Mouse (Mus musculus) lung, embryonic 14.5 days (tissue): Measurements from ENCODE around the gene Rccd1. TPM values are rescaled to one million over a fixed set of nuclear protein-coding genes. Genes with fewer than 3 reads are reported as not detected.
"Not testable (repeated sequence)": the region's sequence is repeated elsewhere in the genome, so short reads cannot be mapped to it uniquely, and the experiment has no call there.

Experiments used
- ATAC-seq: fragments of 200-750 bp; cut with Nextera tagmentation; 2 replicates; pipeline ENCODE4 v1.8.0; 2017; ENCODE audit warnings: mild to moderate bottlenecking, moderate TSS enrichment, moderate library complexity; ENCODE audit not compliant: insufficient read depth
- DNase-seq: peaks from one replicate; pipeline ENCODE4 v3.0.0-alpha.2; 2015
- H3K27ac ChIP-seq: fragments of 300-500 bp; sonication (generic); 2 replicates; pipeline ENCODE4 v1.5.1; 2014; ENCODE audit warnings: low read depth, mild to moderate bottlenecking, moderate library complexity
- H3K27me3 ChIP-seq: fragments of 300-500 bp; sonication (generic); 2 replicates; pipeline ENCODE4 v1.6.1; 2014; ENCODE audit warnings: low read length, control low read depth; ENCODE audit not compliant: insufficient read depth
- H3K36me3 ChIP-seq: fragments of 300-500 bp; sonication (generic); 2 replicates; pipeline ENCODE4 v1.6.1; 2014; ENCODE audit warnings: control low read depth; ENCODE audit not compliant: insufficient read depth
- H3K4me1 ChIP-seq: fragments of 300-500 bp; sonication (generic); 2 replicates; pipeline ENCODE4 v1.6.1; 2014; ENCODE audit warnings: antibody characterized with exemption, control low read depth; ENCODE audit not compliant: insufficient read depth
- H3K4me2 ChIP-seq: fragments of 300-500 bp; sonication (generic); 2 replicates; pipeline ENCODE4 v1.6.1; 2014; ENCODE audit warnings: mild to moderate bottlenecking
- H3K4me3 ChIP-seq: fragments of 300-500 bp; sonication (generic); 2 replicates; pipeline ENCODE4 v1.5.1; 2014; ENCODE audit warnings: low read depth, low read length
- H3K9ac ChIP-seq: fragments of 300-500 bp; sonication (generic); 2 replicates; pipeline ENCODE4 v1.6.1; 2014
- H3K9me3 ChIP-seq: fragments of 300-500 bp; sonication (generic); 2 replicates; pipeline ENCODE4 v1.6.1; 2016; ENCODE audit warnings: low read depth, low read length, control low read depth
- CTCF ChIP-seq: IDR thresholded peaks from 2 replicates; pipeline ENCODE4 v1.5.1; 2016; ENCODE audit warnings: antibody characterized with exemption, low read depth
- WGBS: fragments of 180-500 bp; shearing (Covaris S2); extraction: QIAGEN DNeasy Blood & Tissue Kit; methylation state at CpG from one replicate; pipeline ENCODE4 v1.1.7; 2014; 5-methylcytosine and 5-hydroxymethylcytosine counted together
- polyA plus RNA-seq: library from polyadenylated mRNA; unstranded; fragments of >200 nt; fragmentation: Nextera tagmentation; extraction: Ambion mirVana; gene quantifications from 2 replicates; pipeline ENCODE4 v1.2.1, GENCODE M21; 2014

Rccd1 gene
- polyA plus RNA-seq, 1 experiment from 2014 or later = 11.0 TPM

DNA sequence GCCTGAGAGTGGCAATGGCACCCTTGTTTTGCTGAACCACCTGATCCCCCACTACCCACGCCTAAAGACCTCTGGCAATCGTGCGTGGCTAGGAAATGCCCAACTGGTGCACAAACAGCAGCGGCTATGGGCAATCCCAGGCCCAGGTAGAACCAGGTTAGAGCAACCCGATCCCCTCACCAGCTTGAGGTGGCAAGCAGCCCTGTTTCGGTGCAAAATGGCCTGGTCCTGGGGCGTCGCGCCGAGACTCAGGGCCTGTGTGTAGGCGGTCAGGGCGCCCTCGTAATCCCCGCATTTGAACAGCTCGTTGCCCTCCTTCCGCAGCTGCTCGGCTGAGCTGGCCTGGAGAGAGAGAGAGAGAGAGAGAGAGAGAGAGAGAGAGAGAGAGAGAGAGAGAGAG, 15.1 kb upstream of the Rccd1 start:
- Histone ChIP-seq H3K27ac (no peak overlapping the region), H3K27me3 (no peaks in the 10 kb centered on the region), H3K4me1 (0 out of 2 replicates have a peak, but pooled peaks cover 13% of the 10 kb centered on the region), H3K36me3 (peaks cover 34% of the 10 kb centered on the region), H3K4me3 (peak overlapping the region; percentile 62), H3K4me2 (peak overlapping the region; percentile 86), H3K9ac (peak overlapping the region; percentile 68), H3K9me3 (no peaks in the 10 kb centered on the region)
- 6% methylated on average over 17 of the region's 17 CpGs for WGBS
- ATAC-seq (no peak), DNase-seq (peak; percentile 59)
- no peak for TF ChIP-seq CTCF

- peaks cover 59% of the 10 kb centered on the region for H3K36me3 ChIP-seq
- no peak for TF ChIP-seq CTCF
- ATAC-seq = no peak
- H3K9me3 ChIP-seq = no peaks in the 10 kb centered on the region
- no peak overlapping the region for H3K4me2 ChIP-seq
- H3K27me3 ChIP-seq = no peaks in the 10 kb centered on the region
- H3K9ac ChIP-seq = no peak overlapping the region
- no peak overlapping the region for H3K27ac ChIP-seq
- H3K4me3 ChIP-seq = no peak overlapping the region
- 0 out of 2 replicates have a peak, but pooled peaks cover 10% of the 10 kb centered on the region for H3K4me1 ChIP-seq
- no peak for DNase-seq
- WGBS = 87% methylated on average over 3 of the region's 3 CpGs
Measured at GRCm38 (mm10) chr7:80336932-80337331, 12.7 kb upstream of the Rccd1 start.

DNA sequence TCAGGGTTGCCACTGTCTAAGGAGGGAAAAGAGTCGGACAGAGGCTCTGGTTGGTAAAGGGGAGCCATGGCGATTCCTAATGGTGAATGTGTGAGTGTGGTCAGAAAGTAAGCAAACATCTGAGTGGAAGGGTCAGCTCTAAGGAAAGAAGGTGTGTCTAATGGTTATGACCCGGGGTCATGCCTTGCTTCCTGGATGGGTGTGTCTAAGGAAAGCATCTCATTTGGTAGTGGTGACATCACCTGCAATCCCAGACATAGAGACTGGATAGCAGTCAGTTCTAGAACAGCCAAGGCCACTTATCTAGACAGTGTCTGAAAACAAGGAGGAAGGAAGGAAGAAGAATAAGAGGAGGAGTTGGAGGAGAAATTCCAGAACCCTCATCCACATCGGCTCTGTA, 10.6 kb upstream of the Rccd1 start:
- Histone ChIP-seq H3K4me2 (no peak overlapping the region), H3K9me3 (no peaks in the 10 kb centered on the region), H3K27ac (no peak overlapping the region), H3K4me3 (no peak overlapping the region), H3K9ac (no peak overlapping the region), H3K36me3 (peaks cover 79% of the 10 kb centered on the region), H3K4me1 (0 out of 2 replicates have a peak, but pooled peaks cover 10% of the 10 kb centered on the region), H3K27me3 (no peaks in the 10 kb centered on the region)
- WGBS = 77% methylated on average over 4 of the region's 4 CpGs
- TF ChIP-seq CTCF = no peak
- ATAC-seq (no peak), DNase-seq (no peak)

DNA sequence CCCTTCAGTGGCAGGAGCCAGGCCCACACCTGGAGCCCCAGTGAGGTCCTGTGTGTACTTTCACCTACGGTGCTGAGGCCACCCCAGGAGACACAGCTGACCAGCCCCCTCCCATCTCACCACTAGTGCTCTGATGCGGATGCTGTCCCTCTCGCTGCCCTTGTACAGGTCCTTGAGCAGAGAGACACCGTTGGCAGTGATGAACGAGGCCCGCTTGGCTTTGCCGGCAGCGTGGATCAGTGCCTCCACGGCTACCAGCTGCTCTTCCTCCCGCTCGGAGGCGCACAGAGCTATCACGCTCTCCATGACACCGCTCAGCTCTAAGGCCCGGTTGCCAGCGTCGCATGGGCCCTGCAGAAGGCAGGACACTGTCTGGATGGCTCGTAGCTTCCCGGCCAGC, 7.2 kb upstream of the Rccd1 start:
- no peak overlapping the region for H3K4me2 ChIP-seq
- H3K4me3 ChIP-seq = no peak overlapping the region
- DNase-seq (no peak), ATAC-seq (no peak)
- H3K27ac ChIP-seq = no peak overlapping the region
- no peaks in the 10 kb centered on the region for H3K4me1 ChIP-seq
- H3K27me3 ChIP-seq = no peaks in the 10 kb centered on the region
- H3K36me3 ChIP-seq = peaks cover 98% of the 10 kb centered on the region
- H3K9me3 ChIP-seq = no peaks in the 10 kb centered on the region
- TF ChIP-seq CTCF = no peak
- WGBS = 87% methylated on average over 19 of the region's 19 CpGs
- H3K9ac ChIP-seq = no peak overlapping the region

DNA sequence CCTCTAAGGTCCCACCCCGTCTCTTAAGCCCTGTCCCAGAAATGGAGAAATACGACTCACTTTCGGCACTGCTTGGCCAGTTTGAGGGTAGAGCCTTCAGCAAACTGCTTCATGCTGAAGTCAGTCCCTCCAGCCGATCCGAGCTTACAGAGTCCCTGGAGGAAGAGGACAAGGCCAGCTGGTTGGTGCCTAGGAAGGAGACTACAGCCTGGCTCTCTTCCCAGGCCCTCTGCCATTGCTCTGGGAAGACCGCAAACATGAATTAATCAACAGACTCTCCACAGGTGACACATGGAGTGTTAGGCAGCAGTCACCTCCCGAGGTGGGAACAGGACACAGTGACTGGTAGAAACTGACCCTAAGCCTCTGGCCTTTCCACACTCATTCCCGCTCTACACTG, 6.0 kb upstream of the Rccd1 start:
- ATAC-seq = no peak
- no peak overlapping the region for H3K4me3 ChIP-seq
- no peak for TF ChIP-seq CTCF
- no peak overlapping the region for H3K9ac ChIP-seq
- H3K9me3 ChIP-seq = no peaks in the 10 kb centered on the region
- H3K4me2 ChIP-seq = no peak overlapping the region
- no peaks in the 10 kb centered on the region for H3K27me3 ChIP-seq
- DNase-seq = no peak
- WGBS = 89% methylated on average over 8 of the region's 8 CpGs
- H3K27ac ChIP-seq = no peak overlapping the region
- H3K36me3 ChIP-seq = peaks cover 98% of the 10 kb centered on the region
- H3K4me1 ChIP-seq = no peaks in the 10 kb centered on the region

GRCm38 (mm10) chr7:80326076-80326475, 1.8 kb upstream of the Rccd1 start:
- no peaks in the 10 kb centered on the region for H3K9me3 ChIP-seq
- WGBS = 95% methylated on average over 19 of the region's 19 CpGs
- ATAC-seq = no peak

DNA sequence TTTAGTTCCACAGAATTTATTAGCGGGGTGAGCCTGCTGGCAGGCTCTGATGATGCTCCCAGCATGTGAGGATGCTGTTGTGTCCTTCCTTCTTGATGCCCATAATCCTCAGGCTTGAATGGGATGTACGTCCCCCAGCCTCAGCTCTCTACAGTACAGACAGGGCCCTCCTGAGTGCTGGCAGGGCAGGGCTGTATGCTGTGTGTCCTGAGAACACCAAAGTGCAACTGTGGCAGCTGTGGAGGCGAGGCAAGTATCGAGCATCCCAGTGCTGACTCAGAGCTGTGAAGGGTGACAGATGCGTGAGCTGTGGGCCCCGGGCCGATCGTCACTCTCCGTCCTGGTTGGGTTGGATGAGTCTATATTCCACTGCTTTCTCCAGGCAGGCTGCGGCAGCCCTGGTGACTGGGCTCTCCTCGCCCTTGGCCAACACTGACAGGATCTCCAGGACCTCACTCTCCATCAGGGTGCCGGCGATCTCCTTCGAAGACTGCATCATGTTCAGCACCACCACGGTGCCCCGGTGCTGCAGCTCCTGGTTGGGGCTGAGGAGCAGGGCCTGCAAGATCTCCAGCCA, 1.1 kb upstream of the Rccd1 start:
- H3K27ac ChIP-seq = peak overlapping the region; percentile 46; the same call in 1 of the 2 replicates
- no peak overlapping the region for H3K4me3 ChIP-seq
- no peak overlapping the region for H3K9ac ChIP-seq
- 92% methylated on average over 16 of the region's 16 CpGs for WGBS
- ATAC-seq (no peak), DNase-seq (no peak)
- peaks cover 59% of the 10 kb centered on the region for H3K36me3 ChIP-seq
- H3K9me3 ChIP-seq = no peaks in the 10 kb centered on the region
- peak overlapping the region; percentile 92; the same call in 1 of the 2 replicates for H3K4me2 ChIP-seq
- no peaks in the 10 kb centered on the region for H3K27me3 ChIP-seq
- peaks cover 4% of the 10 kb centered on the region; the same call in 1 of the 2 replicates for H3K4me1 ChIP-seq
- TF ChIP-seq CTCF = no peak

More at GRCm38 (mm10) chr7:80326076-80326475, 1.8 kb upstream of the Rccd1 start:
- Histone ChIP-seq H3K9ac (no peak overlapping the region), H3K36me3 (peaks cover 60% of the 10 kb centered on the region), H3K4me3 (no peak overlapping the region), H3K27ac (no peak overlapping the region), H3K4me2 (no peak overlapping the region), H3K27me3 (no peaks in the 10 kb centered on the region), H3K4me1 (peaks cover 4% of the 10 kb centered on the region; the same call in 1 of the 2 replicates)
- no peak for TF ChIP-seq CTCF
- DNase-seq = no peak

- not testable (repeated sequence) for H3K27me3 ChIP-seq, H3K9ac ChIP-seq, DNase-seq, H3K9me3 ChIP-seq, ATAC-seq, H3K4me1 ChIP-seq
- 35% methylated on average over 5 of the region's 5 CpGs for WGBS
- Histone ChIP-seq H3K27ac (peak overlapping the region; percentile 88; the same call in 1 of the 2 replicates), H3K4me3 (peak overlapping the region; percentile 48; the same call in 1 of the 2 replicates), H3K36me3 (peaks cover 56% of the 10 kb centered on the region), H3K4me2 (peak overlapping the region; percentile 92)
Measured at GRCm38 (mm10) chr7:80324816-80325119, 514 bp upstream of the Rccd1 start.
